Mouse (Mus musculus) liver, embryonic 14.5 days (tissue): ENCODE measurements around the gene Fbxo41. TPM values are rescaled to one million over a fixed set of nuclear protein-coding genes. Genes with fewer than 3 reads are reported as not detected.

ENCODE experiments used
- ATAC-seq: fragments of 200-750 bp; cut with Nextera tagmentation; 2 replicates; pipeline ENCODE4 v1.8.0; 2017; ENCODE audit warnings: moderate number of reproducible peaks, mild to moderate bottlenecking, moderate library complexity; ENCODE audit not compliant: insufficient read depth
- DNase-seq, 3 experiments: peaks; one replicate each; pipeline ENCODE4 v3.0.0-alpha.2; 2012 to 2013; ENCODE audit warnings: low read depth in 3 of 3, low spot score in 3 of 3
- H3K27ac ChIP-seq: fragments of 300-500 bp; sonication (generic); 2 replicates; pipeline ENCODE4 v1.5.1; 2014; ENCODE audit warnings: moderate library complexity, mild to moderate bottlenecking, control low read depth, inconsistent platforms
- H3K27me3 ChIP-seq: fragments of 300-500 bp; sonication (generic); 2 replicates; pipeline ENCODE4 v1.6.1; 2014; ENCODE audit warnings: mild to moderate bottlenecking, low read length, moderate library complexity; ENCODE audit not compliant: control insufficient read depth, insufficient read depth
- H3K36me3 ChIP-seq: fragments of 300-500 bp; sonication (generic); replicated peaks from 2 replicates; pipeline ENCODE4 v1.6.1; 2014; ENCODE audit warnings: low read depth; ENCODE audit not compliant: control insufficient read depth, insufficient read depth
- H3K4me1 ChIP-seq, 2 experiments: fragments of 200-500 bp in 1 of 2; fragments of 300-500 bp in 1 of 2; sonication (generic) in 1 of 2; replicated peaks; 2 replicates each; pipeline ENCODE4 v1.6.1; 2012 to 2014; ENCODE audit warnings: antibody characterized with exemption in 1 of 2, inconsistent platforms in 1 of 2, low read length in 1 of 2; ENCODE audit not compliant: control insufficient read depth in 2 of 2, insufficient read depth in 2 of 2
- H3K4me2 ChIP-seq: fragments of 300-500 bp; sonication (generic); 2 replicates; pipeline ENCODE4 v1.6.1; 2014; ENCODE audit warnings: low read depth, mild to moderate bottlenecking, control low read depth, moderate library complexity
- H3K4me3 ChIP-seq, 2 experiments: fragments of 200-500 bp in 1 of 2; fragments of 300-500 bp in 1 of 2; sonication (generic) in 1 of 2; 2 replicates each; pipeline ENCODE4 v1.5.1; 2012 to 2014; ENCODE audit warnings: low read depth in 2 of 2, low read length in 2 of 2, mild to moderate bottlenecking in 2 of 2, control low read depth in 1 of 2, inconsistent platforms in 1 of 2, moderate library complexity in 1 of 2; ENCODE audit not compliant: insufficient read depth in 1 of 2
- H3K9ac ChIP-seq: fragments of 300-500 bp; sonication (generic); replicated peaks from 2 replicates; pipeline ENCODE4 v1.6.1; 2014; ENCODE audit warnings: mild to moderate bottlenecking, control low read depth, moderate library complexity
- H3K9me3 ChIP-seq: fragments of 300-500 bp; sonication (generic); 2 replicates; pipeline ENCODE4 v1.6.1; 2016; ENCODE audit warnings: low read length, mixed read lengths; ENCODE audit not compliant: control insufficient read depth
- CTCF ChIP-seq: IDR thresholded peaks from 2 replicates; pipeline ENCODE4 v1.5.1; 2016; ENCODE audit warnings: antibody characterized with exemption, low read depth, control low read depth
- EP300 ChIP-seq: IDR thresholded peaks from 2 replicates; pipeline ENCODE4 v1.6.1; 2016; ENCODE audit warnings: antibody characterized with exemption, low read depth
- WGBS: fragments of 180-500 bp; shearing (Covaris S2); extraction: QIAGEN DNeasy Blood & Tissue Kit; methylation state at CpG from one replicate; pipeline ENCODE4 v1.1.7; 2014; ENCODE audit not compliant: insufficient replicate concordance; 5-methylcytosine and 5-hydroxymethylcytosine counted together
- polyA plus RNA-seq, 2 experiments: library from polyadenylated mRNA; depleted of rRNA in 1 of 2; stranded (reverse) in 1 of 2; unstranded in 1 of 2; fragments of >200 nt; fragmentation: Nextera tagmentation in 1 of 2; extraction: Ambion mirVana in 1 of 2; gene quantifications; 2 replicates each; pipeline versions ENCODE4 v1.2.1 to v1.2.3; 2012 to 2014

The Fbxo41 gene
- polyA plus RNA-seq, 2 experiments, result not detected

DNA sequence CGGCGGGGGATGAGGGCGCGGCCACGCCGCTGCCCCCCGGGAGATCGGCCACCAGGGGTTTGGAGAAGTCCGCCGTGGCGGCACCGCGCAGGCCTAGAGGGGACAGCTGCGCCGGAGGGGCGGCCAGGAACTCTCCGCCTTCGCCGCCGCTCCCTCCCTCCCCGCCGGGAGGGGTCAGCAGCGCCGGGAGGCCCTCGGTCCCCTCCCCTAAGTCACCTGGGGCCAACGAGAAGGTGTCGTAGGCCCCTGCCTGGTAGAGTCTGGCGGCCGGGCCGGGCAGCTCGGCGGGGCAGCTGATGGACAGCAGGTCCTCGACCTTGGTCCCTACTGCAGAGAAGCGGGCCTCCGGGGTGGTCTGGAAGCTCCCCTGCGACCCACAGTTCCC lies 9.3 kb upstream of the Fbxo41 start:
- 1% methylated on average over 25 of the region's 36 CpGs for WGBS
- no peaks in the 10 kb centered on the region for H3K4me1 ChIP-seq
- no peak overlapping the region for H3K4me2 ChIP-seq
- TF ChIP-seq CTCF (no peak), EP300 (no peak)
- H3K4me3 ChIP-seq, result no peak overlapping the region
- H3K36me3 ChIP-seq, result no peaks in the 10 kb centered on the region
- peaks cover 53% of the 10 kb centered on the region for H3K27me3 ChIP-seq
- no peak overlapping the region for H3K9ac ChIP-seq
- H3K9me3 ChIP-seq, result no peaks in the 10 kb centered on the region
- H3K27ac ChIP-seq, result no peak overlapping the region
- DNase-seq (no peak), ATAC-seq (no peak)

DNA sequence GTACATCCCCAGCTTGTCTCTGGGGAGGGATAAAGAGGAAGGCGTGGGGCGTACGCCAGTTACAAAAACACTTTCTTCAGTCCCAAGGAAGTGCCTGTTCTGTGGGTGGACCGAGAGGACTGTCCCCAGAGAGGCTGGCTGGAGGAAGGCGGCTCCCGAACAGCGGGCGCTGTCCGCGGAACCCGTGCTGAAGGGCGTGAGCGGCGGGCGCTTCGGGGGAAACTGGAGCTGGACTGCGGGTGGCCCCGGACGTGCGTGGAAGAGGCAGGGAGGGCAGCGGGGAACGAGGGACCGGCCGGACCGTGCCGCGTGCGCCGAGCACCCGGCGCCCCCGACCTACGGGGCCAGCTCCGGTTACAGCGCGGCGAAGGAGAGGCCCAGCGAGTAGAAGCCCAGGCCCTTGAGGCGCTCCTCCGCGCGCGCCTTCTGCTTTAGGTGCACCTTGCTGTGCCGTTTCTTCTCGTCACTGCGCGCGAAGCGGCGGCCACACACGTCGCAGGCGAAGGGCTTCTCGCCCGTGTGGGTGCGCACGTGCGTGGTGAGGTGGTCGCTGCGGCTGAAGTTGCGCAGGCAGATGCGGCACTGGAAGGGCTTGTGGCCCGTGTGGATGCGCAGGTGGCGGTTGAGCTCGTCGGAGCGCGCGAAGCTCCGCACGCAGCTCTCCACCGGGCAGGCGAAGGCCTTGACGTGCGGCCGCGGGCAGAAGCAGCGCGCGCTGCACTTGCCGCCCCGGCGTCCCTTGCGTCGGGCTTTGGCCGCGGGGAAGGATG lies 8.7 kb upstream of the Fbxo41 start:
- WGBS, result 2% methylated on average over 87 of the region's 88 CpGs
- Histone ChIP-seq H3K9ac (no peak overlapping the region), H3K36me3 (no peaks in the 10 kb centered on the region), H3K4me2 (no peak overlapping the region), H3K27ac (no peak overlapping the region), H3K4me1 (no peaks in the 10 kb centered on the region), H3K9me3 (no peaks in the 10 kb centered on the region), H3K27me3 (peaks cover 53% of the 10 kb centered on the region), H3K4me3 (no peak overlapping the region)
- no peak for DNase-seq
- no peak for TF ChIP-seq EP300
- no peak for TF ChIP-seq CTCF
- no peak for ATAC-seq

DNA sequence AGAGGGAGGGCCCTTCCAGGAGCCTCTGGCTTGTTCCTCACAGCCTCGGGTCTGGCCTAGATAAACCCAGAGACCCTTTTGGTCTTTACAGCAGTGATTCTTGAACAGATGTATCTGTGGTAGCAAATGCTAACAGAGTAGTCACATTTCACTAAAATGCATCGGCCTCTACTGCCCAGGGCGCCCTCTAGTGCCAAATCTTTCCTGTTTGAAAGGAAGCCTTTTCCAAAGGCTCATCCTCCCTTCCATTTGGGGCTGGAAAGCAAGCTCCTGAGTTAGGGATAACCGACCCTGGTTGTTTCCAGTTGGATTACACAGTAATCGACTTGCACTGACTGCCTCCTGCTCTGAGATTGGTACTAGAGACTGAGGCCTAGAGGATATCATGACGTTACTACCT lies 7.7 kb upstream of the Fbxo41 start:
- TF ChIP-seq CTCF (peak; percentile 56), EP300 (no peak)
- Histone ChIP-seq H3K4me1 (no peaks in the 10 kb centered on the region), H3K9ac (no peak overlapping the region), H3K36me3 (no peaks in the 10 kb centered on the region), H3K4me3 (no peak overlapping the region), H3K27me3 (peaks cover 53% of the 10 kb centered on the region), H3K9me3 (no peaks in the 10 kb centered on the region), H3K4me2 (no peak overlapping the region), H3K27ac (no peak overlapping the region)
- no peak for DNase-seq
- no peak for ATAC-seq
- WGBS, result 4% methylated on average over 6 of the region's 6 CpGs

DNA sequence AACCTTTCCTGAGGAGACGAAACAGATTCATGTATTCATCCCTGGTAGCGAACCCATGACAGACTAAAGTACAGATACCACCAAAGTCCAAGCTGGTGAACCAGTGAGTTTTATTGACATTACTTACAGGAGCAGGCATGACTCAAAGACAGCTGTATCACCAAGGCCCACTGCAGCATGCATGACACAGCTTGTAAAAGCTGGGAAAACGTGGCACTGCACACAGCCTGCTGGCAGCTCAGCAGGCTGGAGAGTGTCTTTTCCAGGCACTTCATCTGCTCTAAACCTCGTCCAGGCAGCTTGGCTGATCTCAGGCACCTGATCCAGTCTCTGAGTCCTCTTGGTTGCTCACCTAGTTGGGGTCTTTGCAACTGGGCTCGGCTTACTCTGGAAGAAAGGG lies 5.8 kb upstream of the Fbxo41 start:
- H3K27me3 ChIP-seq, result peaks cover 39% of the 10 kb centered on the region
- 35% methylated on average over 5 of the region's 5 CpGs for WGBS

DNA sequence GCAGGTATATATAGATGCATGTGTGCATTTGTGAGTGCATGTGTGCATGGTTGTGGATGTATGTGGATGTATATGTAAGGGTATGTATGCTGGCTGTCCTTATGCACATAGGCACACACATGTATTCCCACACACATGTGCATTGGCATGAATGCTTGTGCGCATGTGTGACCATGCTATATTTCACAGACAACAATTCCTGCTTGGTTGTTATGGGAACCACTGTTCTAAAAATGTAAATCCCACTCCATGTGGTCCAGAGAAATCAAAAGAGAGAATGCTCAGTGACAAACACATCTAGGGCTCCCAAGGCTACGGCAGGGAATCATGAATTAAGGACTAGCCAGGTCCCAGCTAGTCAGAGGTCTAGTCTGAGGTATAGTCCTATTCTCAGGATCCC lies 2.1 kb upstream of the Fbxo41 start:
- WGBS, result 65% methylated on average over 2 of the region's 2 CpGs
- no peaks in the 10 kb centered on the region for H3K9me3 ChIP-seq
- no peak for TF ChIP-seq CTCF
- TF ChIP-seq EP300, result no peak
- H3K4me2 ChIP-seq, result no peak overlapping the region
- DNase-seq (no peak), ATAC-seq (no peak)
- no peak overlapping the region for H3K4me3 ChIP-seq
- no peak overlapping the region for H3K27ac ChIP-seq
- peaks cover 19% of the 10 kb centered on the region for H3K27me3 ChIP-seq
- H3K9ac ChIP-seq, result no peak overlapping the region
- no peaks in the 10 kb centered on the region for H3K36me3 ChIP-seq
- no peaks in the 10 kb centered on the region for H3K4me1 ChIP-seq

More for the DNA sequence above, 5.8 kb upstream of the Fbxo41 start:
- no peaks in the 10 kb centered on the region for H3K9me3 ChIP-seq
- no peak overlapping the region for H3K4me3 ChIP-seq
- TF ChIP-seq EP300 (no peak), CTCF (no peak)
- H3K4me2 ChIP-seq, result no peak overlapping the region
- no peaks in the 10 kb centered on the region for H3K36me3 ChIP-seq
- DNase-seq, result no peak
- H3K9ac ChIP-seq, result no peak overlapping the region
- no peak for ATAC-seq
- H3K4me1 ChIP-seq, result no peaks in the 10 kb centered on the region
- H3K27ac ChIP-seq, result no peak overlapping the region
